Mouse (Mus musculus): ENCODE data around the gene Ddx47.

- peak; percentile 74 for TF ChIP-seq CTCF (IDR thresholded peaks at IDR 0.05; ENCODE audit: low read depth)
- TF ChIP-seq EP300 (IDR thresholded peaks at IDR 0.05; ENCODE audit: low read depth) = no peak
These were observed 27.7 kb upstream of the Ddx47 start for GRCm38 (mm10) chr6:134983529-134984370.
